Mouse (Mus musculus) kidney, adult 2 months (tissue): ENCODE data around the gene D130043K22Rik. TPM values are rescaled to one million over a fixed set of nuclear protein-coding genes. Genes with fewer than 3 reads are reported as not detected.

Experiments
- DNase-seq: peaks from one replicate; pipeline ENCODE4 v3.0.0; 2021
- H3K27ac ChIP-seq: fragments of 200-500 bp; 2 replicates; pipeline ENCODE4 v1.5.1; 2012; ENCODE audit warnings: low read depth, low read length, control low read depth, inconsistent platforms; ENCODE audit not compliant: insufficient read depth
- H3K27me3 ChIP-seq: fragments of 200-500 bp; replicated peaks from 2 replicates; pipeline ENCODE4 v1.6.1; 2012; ENCODE audit warnings: mild to moderate bottlenecking, moderate library complexity, low read length, inconsistent platforms; ENCODE audit not compliant: control insufficient read depth, insufficient read depth
- H3K36me3 ChIP-seq: fragments of 200-500 bp; 2 replicates; pipeline ENCODE4 v1.6.1; 2012; ENCODE audit warnings: mild to moderate bottlenecking, moderate library complexity, low read length, inconsistent platforms; ENCODE audit not compliant: control insufficient read depth, insufficient read depth
- H3K4me1 ChIP-seq: fragments of 200-500 bp; 2 replicates; pipeline ENCODE4 v1.6.1; 2011; ENCODE audit warnings: low read length; ENCODE audit not compliant: control insufficient read depth, insufficient read depth
- H3K4me3 ChIP-seq: fragments of 200-500 bp; 2 replicates; pipeline ENCODE4 v1.5.1; 2011; ENCODE audit warnings: mild to moderate bottlenecking, low read depth, low read length, control low read depth; ENCODE audit not compliant: insufficient read depth
- CTCF ChIP-seq: fragments of 200-500 bp; conservative IDR thresholded peaks from 2 replicates; pipeline ENCODE4 v1.5.1; 2011; ENCODE audit warnings: low read depth, mild to moderate bottlenecking, control low read depth, low read length, moderate library complexity, mixed read lengths; ENCODE audit not compliant: insufficient read depth, insufficient read length
- POLR2A ChIP-seq: fragments of 200-500 bp; IDR thresholded peaks from one replicate; pipeline ENCODE4 v1.6.1; 2011; ENCODE audit warnings: low read depth, low read length, control low read depth
- WGBS: fragments of 180-500 bp; shearing (Covaris S2); methylation state at CpG from one replicate; pipeline ENCODE4 v1.1.7; 2018; 5-methylcytosine and 5-hydroxymethylcytosine counted together
- polyA plus RNA-seq: library from polyadenylated mRNA; depleted of rRNA; stranded (reverse); fragments of >200 nt; gene quantifications from 2 replicates; pipeline ENCODE4 v1.2.3, GENCODE M21; 2012; rRNA removed

The D130043K22Rik gene
- polyA plus RNA-seq, 1 experiment = 0.67 TPM

DNA sequence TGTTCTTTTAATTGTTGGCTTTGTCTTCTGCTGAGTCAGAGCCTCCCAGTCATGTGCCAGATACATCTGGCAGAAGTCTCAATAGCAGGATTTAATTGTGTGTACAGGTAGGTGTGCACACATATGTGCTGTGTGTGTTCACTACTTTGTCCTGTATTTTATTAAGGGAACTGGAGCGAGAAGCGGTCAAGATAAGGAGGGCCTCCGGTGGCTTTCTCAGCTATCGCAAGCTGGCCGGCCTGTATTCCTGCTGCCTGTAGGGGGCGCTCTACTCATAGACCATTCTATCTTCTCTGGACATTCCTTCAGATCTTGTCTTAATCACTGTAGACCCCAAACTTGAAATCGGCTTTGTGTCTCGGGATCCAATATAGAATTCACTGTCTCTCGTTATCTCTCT is 93.7 kb downstream of the D130043K22Rik start:
- TF ChIP-seq POLR2A = no peak
- peak; percentile 78 for TF ChIP-seq CTCF
- Histone ChIP-seq H3K27me3 (no peaks in the 10 kb centered on the region), H3K4me1 (peaks cover 5% of the 10 kb centered on the region; the same call in 1 of the 2 replicates), H3K4me3 (no peak overlapping the region), H3K27ac (no peak overlapping the region), H3K36me3 (no peaks in the 10 kb centered on the region)
- DNase-seq = peak; percentile 87
- 27% methylated on average over 9 of the region's 9 CpGs for WGBS

- H3K36me3 ChIP-seq = no peaks in the 10 kb centered on the region
- DNase-seq = no peak
- H3K4me1 ChIP-seq = peaks cover 5% of the 10 kb centered on the region; the same call in 1 of the 2 replicates
- WGBS = 92% methylated on average over 9 of the region's 9 CpGs
- no peak overlapping the region for H3K27ac ChIP-seq
- H3K4me3 ChIP-seq = no peak overlapping the region
- H3K27me3 ChIP-seq = no peaks in the 10 kb centered on the region
- TF ChIP-seq CTCF (no peak), POLR2A (no peak)
These were observed 94.5 kb downstream of the D130043K22Rik start for GRCm38 (mm10) chr13:24939472-24939871.

DNA sequence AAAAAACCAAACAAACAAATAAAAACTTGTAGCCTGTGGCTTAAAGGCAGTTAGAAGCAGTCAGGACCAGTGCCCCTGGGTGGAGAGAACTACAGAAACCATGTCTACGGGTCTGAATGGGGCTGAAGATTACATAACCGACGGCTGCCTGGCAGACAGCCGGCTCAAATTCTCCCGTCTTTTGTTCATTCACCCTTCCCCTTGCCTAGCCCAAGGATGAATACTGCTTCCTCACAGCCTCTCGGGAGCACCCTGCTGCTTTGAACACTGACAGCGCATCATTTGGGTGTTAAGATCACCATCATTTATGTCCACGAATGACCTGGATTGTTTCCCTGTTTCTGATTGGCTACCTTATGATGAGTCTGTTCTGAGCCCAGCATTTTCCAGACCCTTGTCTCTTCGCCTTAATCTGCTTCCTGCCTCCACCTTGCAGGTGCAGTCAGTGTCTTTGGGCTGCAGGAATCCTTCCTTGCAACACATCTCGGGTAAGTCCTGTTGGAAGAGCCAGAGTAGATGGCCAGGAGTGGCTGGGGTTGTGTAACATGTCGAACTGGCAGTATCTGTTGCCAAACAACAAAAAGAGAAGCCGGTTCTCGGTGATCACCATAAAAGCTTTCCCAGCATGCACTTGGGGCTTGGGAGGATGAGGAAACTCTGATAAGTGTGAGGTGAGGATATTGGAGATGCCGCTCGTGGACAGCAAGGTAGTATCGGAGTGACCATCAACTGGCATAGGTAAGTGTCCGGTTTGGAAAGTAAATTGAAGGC is 97.8 kb downstream of the D130043K22Rik start, which contains the start of gene Gpld1:
Gene Gpld1, plus strand, starts transcription at position 641 of the 771 bp plus-strand sequence.
- peak; percentile 27 for DNase-seq

GRCm38 (mm10) chr13:24943303-24943702 is 98.4 kb downstream of the D130043K22Rik start:
- no peak for DNase-seq
- no peak overlapping the region for H3K27ac ChIP-seq
- no peaks in the 10 kb centered on the region; the same call in 1 of the 2 replicates for H3K4me1 ChIP-seq
- no peaks in the 10 kb centered on the region for H3K27me3 ChIP-seq
- TF ChIP-seq CTCF (no peak), POLR2A (no peak)
- 60% methylated on average over 8 of the region's 8 CpGs for whole genome bisulfite sequencing
- no peaks in the 10 kb centered on the region for H3K36me3 ChIP-seq
- H3K4me3 ChIP-seq = no peak overlapping the region

More for the DNA sequence above, 97.8 kb downstream of the D130043K22Rik start, which contains the start of gene Gpld1:
- WGBS = 67% methylated on average over 17 of the region's 17 CpGs
- Histone ChIP-seq H3K4me3 (no peak within 1 kb of the TSS), H3K36me3 (no peaks in the 10 kb centered on the region), H3K4me1 (peaks cover 5% of the 10 kb centered on the region; the same call in 1 of the 2 replicates), H3K27ac (no peak within 1 kb of the TSS), H3K27me3 (no peaks in the 10 kb centered on the region)
- TF ChIP-seq POLR2A (no peak), CTCF (no peak)

GRCm38 (mm10) chr13:24945567-24945966 is 100.6 kb downstream of the D130043K22Rik start:
- H3K4me3 ChIP-seq = no peak overlapping the region
- TF ChIP-seq POLR2A (no peak), CTCF (no peak)
- no peaks in the 10 kb centered on the region for H3K27me3 ChIP-seq
- no peak overlapping the region for H3K27ac ChIP-seq
- no peaks in the 10 kb centered on the region for H3K36me3 ChIP-seq
- H3K4me1 ChIP-seq = no peaks in the 10 kb centered on the region
- WGBS = 46% methylated on average over 4 of the region's 4 CpGs
- DNase-seq = no peak

GRCm38 (mm10) chr13:24947158-24947557 is 102.2 kb downstream of the D130043K22Rik start:
- Histone ChIP-seq H3K27ac (no peak overlapping the region), H3K4me3 (no peak overlapping the region), H3K4me1 (no peaks in the 10 kb centered on the region), H3K27me3 (no peaks in the 10 kb centered on the region), H3K36me3 (no peaks in the 10 kb centered on the region)
- no peak for TF ChIP-seq POLR2A
- DNase-seq = no peak
- WGBS = 89% methylated on average over 5 of the region's 5 CpGs

DNA sequence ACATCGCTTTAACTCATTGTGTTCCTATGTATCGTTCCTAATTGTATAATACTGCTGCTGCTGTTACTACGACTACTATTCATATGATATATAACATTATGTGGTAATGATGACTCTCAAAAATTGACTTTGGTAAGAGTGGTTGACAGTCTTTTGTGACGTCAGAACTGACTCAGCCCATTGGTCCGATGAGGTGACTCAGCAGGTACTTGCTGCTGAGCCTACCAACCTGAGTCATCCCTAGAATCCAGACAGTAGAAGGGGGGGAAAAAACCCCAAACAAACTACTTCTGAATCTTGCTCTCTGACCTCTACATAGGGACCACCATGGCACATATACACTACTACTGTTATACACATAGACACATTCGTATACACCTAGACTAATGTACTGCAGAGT is 103.9 kb downstream of the D130043K22Rik start:
- no peaks in the 10 kb centered on the region for H3K4me1 ChIP-seq
- no peak for DNase-seq
- WGBS = 90% methylated on average over 6 of the region's 6 CpGs
- TF ChIP-seq POLR2A (no peak), CTCF (no peak)
- H3K4me3 ChIP-seq = no peak overlapping the region
- H3K27me3 ChIP-seq = no peaks in the 10 kb centered on the region
- no peaks in the 10 kb centered on the region for H3K36me3 ChIP-seq
- no peak overlapping the region for H3K27ac ChIP-seq

Other genes starting within 250 kb of the D130043K22Rik start
- gene Armh2, start 103.9 kb upstream of the D130043K22Rik start, polyA plus RNA-seq = not detected in 2 replicates
- 4.1 and 7.1 TPM in 2 replicates for gene Gmnn, start 83.2 kb upstream of the D130043K22Rik start, polyA plus RNA-seq
- 35.3 and 42.4 TPM in 2 replicates for gene BC005537, start 43.5 kb upstream of the D130043K22Rik start, polyA plus RNA-seq
- gene Acot13, start 13.6 kb upstream of the D130043K22Rik start, polyA plus RNA-seq = 259 and 286 TPM in 2 replicates
- gene Tdp2, start 13.5 kb upstream of the D130043K22Rik start, polyA plus RNA-seq = 19.6 and 19.7 TPM in 2 replicates
- 16.5 and 17.6 TPM in 2 replicates for gene Aldh5a1, start 92.5 kb downstream of the D130043K22Rik start, polyA plus RNA-seq
- 1.3 and 1.7 TPM in 2 replicates for gene Gpld1, start 98.0 kb downstream of the D130043K22Rik start, polyA plus RNA-seq
- 23.9 and 27.3 TPM in 2 replicates for gene Mrs2, start 175.2 kb downstream of the D130043K22Rik start, polyA plus RNA-seq
- 1.4 and 1.6 TPM in 2 replicates for gene Dcdc2a, start 210.9 kb downstream of the D130043K22Rik start, polyA plus RNA-seq